Mouse (Mus musculus) brown adipose tissue, adult 24 weeks (tissue): Measurements from ENCODE around the gene Defb13. TPM values are rescaled to one million over a fixed set of nuclear protein-coding genes. Genes with fewer than 3 reads are reported as not detected.

ENCODE experiments used
- H3K27ac ChIP-seq: fragments of 200-500 bp; replicated peaks from 2 replicates; pipeline ENCODE4 v1.5.1; 2012; ENCODE audit warnings: low read depth, mild to moderate bottlenecking, low read length
- H3K4me1 ChIP-seq: fragments of 200-500 bp; 2 replicates; pipeline ENCODE4 v1.6.1; 2012; ENCODE audit warnings: low read length, mixed read lengths; ENCODE audit not compliant: control insufficient read depth, insufficient read depth, insufficient read length
- H3K4me3 ChIP-seq: fragments of 200-500 bp; 2 replicates; pipeline ENCODE4 v1.5.1; 2012; ENCODE audit warnings: low read depth, mild to moderate bottlenecking, low read length, moderate library complexity; ENCODE audit not compliant: insufficient read depth
- polyA plus RNA-seq: library from polyadenylated mRNA; stranded (reverse); fragments of >200 nt; gene quantifications from 2 replicates; pipeline ENCODE4 v1.2.4, GENCODE M21; 2012; ENCODE audit not compliant: missing spikeins, insufficient read depth, insufficient read length

The Defb13 gene
- polyA plus RNA-seq, 1 experiment, result not detected

DNA sequence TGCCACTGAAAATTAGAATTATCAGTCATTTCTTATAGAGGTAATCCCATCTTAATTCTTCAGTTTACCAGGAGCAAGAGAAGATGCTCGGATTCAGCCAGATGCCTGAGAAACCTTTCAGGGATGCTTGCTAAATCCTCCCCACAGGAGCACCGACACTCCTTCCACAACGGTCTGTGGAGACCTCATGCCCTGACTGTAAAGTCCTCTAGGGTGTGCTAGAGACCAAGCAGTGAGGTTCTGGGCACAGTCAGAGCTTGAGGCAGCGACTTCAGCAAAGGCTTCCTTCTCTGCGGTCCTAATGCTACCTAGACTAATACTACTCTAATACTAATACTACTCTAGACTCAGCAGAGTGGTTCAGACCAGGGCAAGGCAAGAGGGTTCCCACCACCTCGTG, 45.6 kb downstream of the Defb13 start:
- Histone ChIP-seq H3K27ac (no peak overlapping the region), H3K4me1 (no peaks in the 10 kb centered on the region), H3K4me3 (no peak overlapping the region)

DNA sequence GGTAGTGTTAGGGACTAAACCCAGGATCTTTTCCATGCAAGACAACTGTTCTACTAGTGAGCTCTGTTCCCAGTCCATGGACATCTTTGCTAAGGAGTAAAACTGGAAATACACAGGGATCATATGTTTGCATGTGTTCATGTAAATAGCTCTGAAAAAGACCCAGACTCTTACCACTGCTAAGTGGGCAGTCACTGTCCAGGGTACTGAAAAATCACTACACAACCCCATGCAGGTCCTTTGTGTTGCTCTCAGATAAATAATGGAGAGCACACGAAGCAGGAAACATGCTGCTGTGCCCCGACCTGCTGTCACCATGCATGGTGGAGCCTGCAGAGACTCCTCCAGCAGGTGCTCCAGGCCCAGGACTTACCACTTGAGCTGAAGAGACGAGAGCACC, 48.6 kb downstream of the Defb13 start:
- Histone ChIP-seq H3K4me3 (no peak overlapping the region), H3K4me1 (no peaks in the 10 kb centered on the region), H3K27ac (no peak overlapping the region)

Other genes starting within 250 kb of the Defb13 start
- gene AY761184, start 243.1 kb upstream of the Defb13 start, polyA plus RNA-seq, result not detected in 2 replicates
- not detected in 2 replicates for gene Defa24, start 212.3 kb upstream of the Defb13 start, polyA plus RNA-seq
- not detected in 2 replicates for gene Defb50, start 123.2 kb upstream of the Defb13 start, polyA plus RNA-seq
- not detected in 2 replicates for gene Defb2, start 106.8 kb upstream of the Defb13 start, polyA plus RNA-seq
- gene Defb10, start 87.9 kb upstream of the Defb13 start, polyA plus RNA-seq, result not detected in 2 replicates
- not detected in 2 replicates for gene Defb9, start 61.3 kb upstream of the Defb13 start, polyA plus RNA-seq
- not detected in 2 replicates for gene Defb11, start 40.4 kb upstream of the Defb13 start, polyA plus RNA-seq
- not detected in 2 replicates for gene Defb15, start 14.1 kb upstream of the Defb13 start, polyA plus RNA-seq
- not detected in 2 replicates for gene Defb35, start 8.4 kb upstream of the Defb13 start, polyA plus RNA-seq
- gene Fam90a1a, start 12.0 kb downstream of the Defb13 start, polyA plus RNA-seq, result not detected in 2 replicates
- not detected in 2 replicates for gene Ccdc70, start 23.0 kb downstream of the Defb13 start, polyA plus RNA-seq
- gene Atp7b, start 113.5 kb downstream of the Defb13 start, polyA plus RNA-seq, result not detected in 2 replicates
- gene Alg11, start 114.0 kb downstream of the Defb13 start, polyA plus RNA-seq, result 4.6 and 7.3 TPM in 2 replicates
- not detected in 2 replicates for gene Nek5, start 178.3 kb downstream of the Defb13 start, polyA plus RNA-seq
- gene Nek3, start 219.7 kb downstream of the Defb13 start, polyA plus RNA-seq, result 0.58 and 1.4 TPM in 2 replicates
- gene Ckap2, start 239.1 kb downstream of the Defb13 start, polyA plus RNA-seq, result 1.1 TPM in 1 of 2 replicates, not detected in the other
- gene Vps36, start 246.0 kb downstream of the Defb13 start, polyA plus RNA-seq, result 27.1 and 35.2 TPM in 2 replicates